Mouse (Mus musculus) hindbrain, postnatal 0 days (tissue): ENCODE data around the gene Zfp551. TPM values are rescaled to one million over a fixed set of nuclear protein-coding genes. Genes with fewer than 3 reads are reported as not detected.

Source experiments
- ATAC-seq: fragments of 200-750 bp; cut with Nextera tagmentation; 2 replicates; pipeline ENCODE4 v1.8.0; 2017; ENCODE audit warnings: mild to moderate bottlenecking, moderate TSS enrichment, moderate library complexity
- DNase-seq: peaks from one replicate; pipeline ENCODE4 v3.0.0-alpha.2; 2015; ENCODE audit warnings: low spot score
- H3K27ac ChIP-seq: fragments of 300-500 bp; sonication (generic); 2 replicates; pipeline ENCODE4 v1.5.1; 2014; ENCODE audit warnings: mild to moderate bottlenecking
- H3K27me3 ChIP-seq: fragments of 300-500 bp; sonication (generic); 2 replicates; pipeline ENCODE4 v1.6.1; 2014; ENCODE audit warnings: low read length, mixed read lengths; ENCODE audit not compliant: insufficient read depth
- H3K36me3 ChIP-seq: fragments of 300-500 bp; sonication (generic); 2 replicates; pipeline ENCODE4 v1.6.1; 2014; ENCODE audit warnings: low read length, mixed read lengths; ENCODE audit not compliant: insufficient read depth
- H3K4me1 ChIP-seq: fragments of 300-500 bp; sonication (generic); 2 replicates; pipeline ENCODE4 v1.6.1; 2014; ENCODE audit warnings: antibody characterized with exemption, low read length, mixed read lengths; ENCODE audit not compliant: insufficient read depth
- H3K4me2 ChIP-seq: fragments of 300-500 bp; sonication (generic); 2 replicates; pipeline ENCODE4 v1.6.1; 2014; ENCODE audit warnings: low read depth, mild to moderate bottlenecking, low read length, moderate library complexity, mixed read lengths
- H3K4me3 ChIP-seq: fragments of 300-500 bp; sonication (generic); 2 replicates; pipeline ENCODE4 v1.5.1; 2014; ENCODE audit warnings: low read length
- H3K9ac ChIP-seq: fragments of 300-500 bp; sonication (generic); replicated peaks from 2 replicates; pipeline ENCODE4 v1.6.1; 2014; ENCODE audit warnings: mild to moderate bottlenecking, low read length, moderate library complexity, mixed read lengths
- H3K9me3 ChIP-seq: fragments of 300-500 bp; sonication (generic); 2 replicates; pipeline ENCODE4 v1.6.1; 2016; ENCODE audit warnings: low read length, mixed read lengths
- CTCF ChIP-seq: IDR thresholded peaks from 2 replicates; pipeline ENCODE4 v1.5.1; 2016; ENCODE audit warnings: antibody characterized with exemption, control low read depth, low read depth
- WGBS: fragments of 180-500 bp; shearing (Covaris S2); extraction: QIAGEN DNeasy Blood & Tissue Kit; methylation state at CpG from one replicate; pipeline ENCODE4 v1.1.7; 2014; 5-methylcytosine and 5-hydroxymethylcytosine counted together
- polyA plus RNA-seq: library from polyadenylated mRNA; unstranded; fragments of >200 nt; fragmentation: Nextera tagmentation; extraction: Ambion mirVana; gene quantifications from 2 replicates; pipeline ENCODE4 v1.2.1, GENCODE M21; 2015
- total RNA-seq: library from RNA; depleted of rRNA; stranded (reverse); fragments of >200 nt; gene quantifications from 2 replicates; pipeline ENCODE4 v1.2.3, GENCODE M21; 2014; rRNA removed

Gene Zfp551
- total RNA-seq, result 4.9 and 7.5 TPM in 2 replicates
- polyA plus RNA-seq, result 8.1 and 8.5 TPM in 2 replicates

- H3K36me3 ChIP-seq, result no peaks in the 10 kb centered on the region; the same call in 1 of the 2 replicates
- no peaks in the 10 kb centered on the region for H3K9me3 ChIP-seq
- H3K27me3 ChIP-seq, result no peaks in the 10 kb centered on the region
- H3K4me1 ChIP-seq, result peaks cover 8% of the 10 kb centered on the region; the same call in 1 of the 2 replicates
- ATAC-seq (peak; percentile 94), DNase-seq (peak; percentile 69)
- H3K4me3 ChIP-seq, result peak within 1 kb of the TSS; percentile 66
- peak within 1 kb of the TSS; percentile 73 for H3K9ac ChIP-seq
- no peak for TF ChIP-seq CTCF
- 2% methylated on average over 27 of the region's 27 CpGs for WGBS
- H3K4me2 ChIP-seq, result peak within 1 kb of the TSS; percentile 73
- H3K27ac ChIP-seq, result peak within 1 kb of the TSS; percentile 81
These were observed at the start of gene Zfp551 for GRCm38 (mm10) chr7:12422245-12422849. Gene Zfp551, minus strand, starts transcription at chr7:12422751.

GRCm38 (mm10) chr7:12422855-12423254 is 304 bp upstream of the Zfp551 start:
- no peak; the same call in 1 of the 2 replicates for ATAC-seq
- H3K4me2 ChIP-seq, result peak overlapping the region; percentile 73
- no peaks in the 10 kb centered on the region for H3K36me3 ChIP-seq
- H3K9me3 ChIP-seq, result no peaks in the 10 kb centered on the region
- WGBS, result 57% methylated on average over 3 of the region's 3 CpGs
- H3K4me3 ChIP-seq, result peak overlapping the region; percentile 66
- peaks cover 8% of the 10 kb centered on the region; the same call in 1 of the 2 replicates for H3K4me1 ChIP-seq
- DNase-seq, result no peak
- no peak for TF ChIP-seq CTCF
- H3K9ac ChIP-seq, result no peak overlapping the region; the same call in 1 of the 2 replicates
- H3K27me3 ChIP-seq, result no peaks in the 10 kb centered on the region
- peak overlapping the region; percentile 81; the same call in 1 of the 2 replicates for H3K27ac ChIP-seq

GRCm38 (mm10) chr7:12421741-12422140 is 810 bp downstream of the Zfp551 start:
- DNase-seq (no peak), ATAC-seq (peak; percentile 17)
- H3K4me2 ChIP-seq, result peak overlapping the region; percentile 73
- TF ChIP-seq CTCF, result no peak
- no peaks in the 10 kb centered on the region for H3K27me3 ChIP-seq
- WGBS, result 61% methylated on average over 5 of the region's 5 CpGs
- peaks cover 4% of the 10 kb centered on the region for H3K36me3 ChIP-seq
- H3K4me3 ChIP-seq, result peak overlapping the region; percentile 66
- peaks cover 8% of the 10 kb centered on the region; the same call in 1 of the 2 replicates for H3K4me1 ChIP-seq
- H3K27ac ChIP-seq, result peak overlapping the region; percentile 81
- H3K9ac ChIP-seq, result peak overlapping the region; percentile 73
- no peaks in the 10 kb centered on the region for H3K9me3 ChIP-seq

DNA sequence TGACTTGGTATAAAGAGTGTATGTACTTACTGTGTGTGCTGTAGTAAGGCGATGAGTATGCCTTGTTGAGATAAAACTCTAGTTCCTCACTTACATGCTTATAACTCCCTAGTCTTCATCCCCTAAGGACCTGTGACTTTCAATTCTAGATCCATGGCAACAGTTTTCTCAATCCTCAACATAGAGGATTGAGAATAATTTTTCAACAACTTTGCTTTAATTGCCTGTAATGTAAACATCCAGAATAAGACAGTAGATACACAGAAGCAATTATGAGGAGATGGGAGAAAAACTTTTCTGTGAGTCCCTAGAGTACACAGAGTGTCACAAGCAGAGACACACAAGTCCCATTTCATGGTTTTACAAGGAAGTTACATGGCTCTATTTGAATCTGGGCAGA is 53.4 kb downstream of the Zfp551 start, which contains the start of gene Vmn1r84:
TSS of gene Vmn1r84 (minus strand) at position 101 of the 400 bp plus-strand sequence.
- Histone ChIP-seq H3K27ac (no peak within 1 kb of the TSS), H3K27me3 (no peaks in the 10 kb centered on the region), H3K4me1 (no peaks in the 10 kb centered on the region), H3K4me2 (no peak within 1 kb of the TSS), H3K36me3 (no peaks in the 10 kb centered on the region), H3K9ac (no peak within 1 kb of the TSS), H3K4me3 (no peak within 1 kb of the TSS), H3K9me3 (0 out of 2 replicates have a peak, but pooled peaks cover 4% of the 10 kb centered on the region)
- ATAC-seq, result no peak
- 55% methylated on average over 1 of the region's 1 CpGs for WGBS
- DNase-seq, result no peak
- no peak for TF ChIP-seq CTCF

Other genes starting within 250 kb of the Zfp551 start
- not detected in 2 replicates for gene Vmn1r80, start 233.5 kb downstream of the Zfp551 start, total RNA-seq
- not detected in 2 replicates for gene Vmn1r80, start 233.5 kb downstream of the Zfp551 start, polyA plus RNA-seq
- gene Vmn1r81, start 154.5 kb downstream of the Zfp551 start, total RNA-seq, result not detected in 2 replicates
- gene Vmn1r81, start 154.5 kb downstream of the Zfp551 start, polyA plus RNA-seq, result not detected in 2 replicates
- not detected in 2 replicates for gene Vmn1r82, start 122.3 kb downstream of the Zfp551 start, total RNA-seq
- gene Vmn1r82, start 122.3 kb downstream of the Zfp551 start, polyA plus RNA-seq, result not detected in 2 replicates
- not detected in 2 replicates for gene Vmn1r83, start 93.3 kb downstream of the Zfp551 start, total RNA-seq
- gene Vmn1r83, start 93.3 kb downstream of the Zfp551 start, polyA plus RNA-seq, result not detected in 2 replicates
- gene Vmn1r84, start 53.5 kb downstream of the Zfp551 start, total RNA-seq, result not detected in 2 replicates
- gene Vmn1r84, start 53.5 kb downstream of the Zfp551 start, polyA plus RNA-seq, result not detected in 2 replicates
- gene Zfp606, start 55.5 kb upstream of the Zfp551 start, total RNA-seq, result 22.6 and 24.4 TPM in 2 replicates
- gene Zfp606, start 55.5 kb upstream of the Zfp551 start, polyA plus RNA-seq, result 22.9 and 23.3 TPM in 2 replicates
- gene 2900092C05Rik, start 89.8 kb upstream of the Zfp551 start, total RNA-seq, result not detected in 2 replicates
- not detected in 2 replicates for gene 2900092C05Rik, start 89.8 kb upstream of the Zfp551 start, polyA plus RNA-seq
- gene Vmn2r53, start 186.0 kb upstream of the Zfp551 start, total RNA-seq, result 0.04 and 0.05 TPM in 2 replicates
- gene Vmn2r53, start 186.0 kb upstream of the Zfp551 start, polyA plus RNA-seq, result not detected in 2 replicates
- gene Vmn2r54, start 217.6 kb upstream of the Zfp551 start, total RNA-seq, result not detected in 2 replicates
- gene Vmn2r54, start 217.6 kb upstream of the Zfp551 start, polyA plus RNA-seq, result not detected in 2 replicates